Mouse (Mus musculus): Measurements from ENCODE around the gene Parvb. TPM values are rescaled to one million over a fixed set of nuclear protein-coding genes. Genes with fewer than 3 reads are reported as not detected.

Parvb gene
- total RNA-seq (2014; rRNA removed; ENCODE audit: low replicate concordance) (26.1 and 31.8 TPM in 2 replicates), polyA plus RNA-seq (2015; fragmentation: Nextera tagmentation; extraction: Ambion mirVana) (10.8 and 11.7 TPM in 2 replicates)

DNA sequence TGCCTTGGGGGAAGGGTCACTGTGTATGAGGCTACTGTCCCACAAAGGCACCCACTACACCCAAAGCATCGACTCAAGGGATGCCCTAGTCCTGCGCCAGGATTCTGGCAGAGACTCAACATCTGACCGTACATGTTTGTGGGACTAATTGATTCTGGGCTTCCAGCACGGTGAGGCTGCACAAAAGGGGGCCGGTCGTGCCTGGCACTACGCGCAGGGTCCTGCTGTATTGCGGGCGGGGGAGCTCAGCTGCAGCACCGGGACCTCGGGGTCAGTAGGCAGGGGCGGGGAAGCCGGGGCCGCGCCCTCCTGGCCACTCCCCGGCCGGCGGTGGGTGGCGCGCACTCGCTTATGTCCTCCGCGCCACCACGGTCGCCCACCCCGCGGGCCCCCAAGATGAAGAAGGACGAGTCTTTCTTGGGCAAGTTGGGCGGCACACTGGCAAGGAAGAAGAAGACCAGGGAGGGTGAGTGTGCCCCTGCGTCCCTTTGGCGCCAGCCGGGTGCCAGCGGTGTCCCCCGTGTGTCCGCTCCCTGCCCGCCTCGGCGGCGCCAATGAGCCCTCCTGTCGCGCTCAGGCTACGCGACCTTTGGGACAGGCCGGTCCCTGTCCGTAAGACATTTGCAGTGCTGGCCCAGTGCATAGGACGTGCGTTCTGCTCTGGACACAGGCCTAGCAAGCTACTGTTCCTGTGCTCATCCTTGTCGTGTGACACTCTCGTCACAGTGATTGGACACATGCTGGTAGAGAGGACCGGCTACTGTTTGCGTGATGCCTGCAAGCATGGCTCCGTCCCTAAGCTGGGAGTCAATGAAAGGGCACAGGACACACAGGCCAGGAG, at the start of gene Parvb:
TSS of gene Parvb (plus strand) at position 323 of the 841 bp plus-strand sequence.
- peak; percentile 59 for DNase-seq (ENCODE audit: low spot score)
- peak; percentile 77 for ATAC-seq (ENCODE audit: insufficient read depth, low read depth)

GRCm38 (mm10) chr15:84183967-84184366, 47.9 kb upstream of the Parvb start:
- no peak for TF ChIP-seq CTCF (IDR thresholded peaks at IDR 0.05; ENCODE audit: low read depth)
- TF ChIP-seq EP300 (IDR thresholded peaks at IDR 0.05; ENCODE audit: low read depth): no peak
- H3K9ac ChIP-seq (replicated peaks; ENCODE audit: low read depth, low read length): no peak overlapping the region
- DNase-seq (ENCODE audit: low spot score) (no peak), ATAC-seq (ENCODE audit: insufficient read depth, low read depth) (no peak; the same call in 1 of the 2 replicates)
- H3K36me3 ChIP-seq (replicated peaks; ENCODE audit: control insufficient read depth, insufficient read depth, low read length): no peaks in the 10 kb centered on the region
- 14% methylated on average over 1 of the region's 1 CpGs for WGBS
- H3K9me3 ChIP-seq (replicated peaks; ENCODE audit: control insufficient read depth, low read length): no peaks in the 10 kb centered on the region
- H3K4me2 ChIP-seq (ENCODE audit: low read depth, low read length): no peak overlapping the region
- H3K27me3 ChIP-seq (ENCODE audit: control insufficient read depth, insufficient read depth, low read length): peaks cover 5% of the 10 kb centered on the region; the same call in 1 of the 2 replicates
- no peaks in the 10 kb centered on the region for H3K4me1 ChIP-seq (ENCODE audit: control insufficient read depth, insufficient read depth)
- no peak overlapping the region for H3K4me3 ChIP-seq (ENCODE audit: low read depth, low read length)
- no peak overlapping the region for H3K27ac ChIP-seq (ENCODE audit: low read depth)

More for the DNA sequence above, at the start of gene Parvb:
- Histone ChIP-seq H3K27me3 (ENCODE audit: control insufficient read depth, insufficient read depth, low read length) (no peaks in the 10 kb centered on the region), H3K4me1 (ENCODE audit: control insufficient read depth, insufficient read depth) (peaks cover 26% of the 10 kb centered on the region), H3K36me3 (replicated peaks; ENCODE audit: control insufficient read depth, insufficient read depth, low read length) (no peaks in the 10 kb centered on the region), H3K4me2 (ENCODE audit: low read depth, low read length) (peak within 1 kb of the TSS; percentile 89), H3K9me3 (replicated peaks; ENCODE audit: control insufficient read depth, low read length) (no peaks in the 10 kb centered on the region), H3K27ac (ENCODE audit: low read depth) (peak within 1 kb of the TSS; percentile 92), H3K9ac (replicated peaks; ENCODE audit: low read depth, low read length) (peak within 1 kb of the TSS; percentile 81), H3K4me3 (ENCODE audit: low read depth, low read length) (peak within 1 kb of the TSS; percentile 76)
- no peak for TF ChIP-seq EP300 (IDR thresholded peaks at IDR 0.05; ENCODE audit: low read depth)
- TF ChIP-seq CTCF (IDR thresholded peaks at IDR 0.05; ENCODE audit: low read depth): peak; percentile 18
- WGBS: 2% methylated on average over 48 of the region's 53 CpGs

DNA sequence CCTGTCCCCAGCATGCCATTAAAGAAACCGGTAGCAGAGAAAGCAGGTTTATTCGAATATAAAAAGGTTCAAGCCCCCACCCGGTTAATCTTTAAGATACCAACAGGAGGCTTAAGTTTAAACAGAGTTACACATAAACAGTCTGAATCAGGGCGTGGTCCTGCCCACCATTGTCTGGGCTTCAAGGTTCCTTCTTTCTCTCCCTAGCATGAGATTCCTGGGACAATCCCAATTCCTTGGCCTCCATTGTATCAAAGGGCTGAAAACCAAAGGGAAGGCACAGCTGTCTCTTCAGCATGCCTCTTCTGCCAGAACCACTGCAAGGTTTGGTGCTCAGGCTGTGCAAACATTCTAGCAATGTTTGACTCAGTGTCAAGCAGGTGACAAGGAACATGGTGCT, 45.6 kb upstream of the Parvb start:
- no peaks in the 10 kb centered on the region for H3K4me1 ChIP-seq (ENCODE audit: control insufficient read depth, insufficient read depth)
- DNase-seq (ENCODE audit: low spot score): no peak
- WGBS: 53% methylated on average over 4 of the region's 4 CpGs
- no peak overlapping the region for H3K9ac ChIP-seq (replicated peaks; ENCODE audit: low read depth, low read length)
- TF ChIP-seq EP300 (IDR thresholded peaks at IDR 0.05; ENCODE audit: low read depth): no peak
- TF ChIP-seq CTCF (IDR thresholded peaks at IDR 0.05; ENCODE audit: low read depth): no peak
- no peak for ATAC-seq (ENCODE audit: insufficient read depth, low read depth)
- H3K4me2 ChIP-seq (ENCODE audit: low read depth, low read length): no peak overlapping the region
- no peak overlapping the region for H3K4me3 ChIP-seq (ENCODE audit: low read depth, low read length)
- no peaks in the 10 kb centered on the region for H3K9me3 ChIP-seq (replicated peaks; ENCODE audit: control insufficient read depth, low read length)
- no peak overlapping the region for H3K27ac ChIP-seq (ENCODE audit: low read depth)
- H3K36me3 ChIP-seq (replicated peaks; ENCODE audit: control insufficient read depth, insufficient read depth, low read length): no peaks in the 10 kb centered on the region
- H3K27me3 ChIP-seq (ENCODE audit: control insufficient read depth, insufficient read depth, low read length): peaks cover 5% of the 10 kb centered on the region; the same call in 1 of the 2 replicates

GRCm38 (mm10) chr15:84188887-84189530, 42.8 kb upstream of the Parvb start:
- Histone ChIP-seq H3K4me2 (ENCODE audit: low read depth, low read length) (no peak overlapping the region), H3K4me1 (ENCODE audit: control insufficient read depth, insufficient read depth) (peaks cover 7% of the 10 kb centered on the region), H3K9me3 (replicated peaks; ENCODE audit: control insufficient read depth, low read length) (no peaks in the 10 kb centered on the region), H3K9ac (replicated peaks; ENCODE audit: low read depth, low read length) (no peak overlapping the region), H3K36me3 (replicated peaks; ENCODE audit: control insufficient read depth, insufficient read depth, low read length) (no peaks in the 10 kb centered on the region), H3K27ac (ENCODE audit: low read depth) (no peak overlapping the region), H3K4me3 (ENCODE audit: low read depth, low read length) (no peak overlapping the region), H3K27me3 (ENCODE audit: control insufficient read depth, insufficient read depth, low read length) (no peaks in the 10 kb centered on the region)
- WGBS: 45% methylated on average over 2 of the region's 2 CpGs
- DNase-seq (ENCODE audit: low spot score) (no peak), ATAC-seq (ENCODE audit: insufficient read depth, low read depth) (no peak)
- TF ChIP-seq EP300 (IDR thresholded peaks at IDR 0.05; ENCODE audit: low read depth): no peak
- no peak for TF ChIP-seq CTCF (IDR thresholded peaks at IDR 0.05; ENCODE audit: low read depth)

DNA sequence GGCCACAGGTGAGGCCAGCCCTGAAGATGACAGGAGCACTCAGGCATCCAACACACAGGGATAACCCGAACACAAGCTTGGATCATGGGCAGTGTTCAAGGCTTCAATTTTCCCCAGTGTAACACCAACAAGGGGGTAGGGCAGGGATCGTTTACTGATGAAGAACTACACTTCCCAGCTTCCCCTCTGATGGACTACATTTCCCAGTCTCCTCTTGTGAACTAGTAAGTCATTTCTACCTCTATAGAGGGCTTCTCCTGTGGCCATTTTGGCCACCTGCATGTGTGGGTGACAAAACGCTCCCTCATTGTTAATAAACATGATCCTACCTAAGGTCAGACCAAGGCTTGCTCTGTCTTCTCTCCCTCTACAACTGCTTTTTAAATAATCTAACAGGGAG, 42.0 kb upstream of the Parvb start:
- Histone ChIP-seq H3K4me2 (ENCODE audit: low read depth, low read length) (no peak overlapping the region), H3K36me3 (replicated peaks; ENCODE audit: control insufficient read depth, insufficient read depth, low read length) (no peaks in the 10 kb centered on the region), H3K4me1 (ENCODE audit: control insufficient read depth, insufficient read depth) (peaks cover 7% of the 10 kb centered on the region), H3K9me3 (replicated peaks; ENCODE audit: control insufficient read depth, low read length) (no peaks in the 10 kb centered on the region), H3K27ac (ENCODE audit: low read depth) (no peak overlapping the region), H3K9ac (replicated peaks; ENCODE audit: low read depth, low read length) (no peak overlapping the region), H3K27me3 (ENCODE audit: control insufficient read depth, insufficient read depth, low read length) (no peaks in the 10 kb centered on the region), H3K4me3 (ENCODE audit: low read depth, low read length) (no peak overlapping the region)
- peak; percentile 48 for DNase-seq (ENCODE audit: low spot score)
- ATAC-seq (ENCODE audit: insufficient read depth, low read depth): no peak
- 39% methylated on average over 3 of the region's 3 CpGs for WGBS
- TF ChIP-seq EP300 (IDR thresholded peaks at IDR 0.05; ENCODE audit: low read depth) (no peak), CTCF (IDR thresholded peaks at IDR 0.05; ENCODE audit: low read depth) (no peak)

All from heart, postnatal 0 days (tissue).